Mouse (Mus musculus): ENCODE measurements at regions not wholly inside any gene's neighbourhood (a gene's known extent, or its start where the extent isn't known, plus 50 kb on each side); places are given as distances from the start of the nearest gene placed in this dataset.

DNA sequence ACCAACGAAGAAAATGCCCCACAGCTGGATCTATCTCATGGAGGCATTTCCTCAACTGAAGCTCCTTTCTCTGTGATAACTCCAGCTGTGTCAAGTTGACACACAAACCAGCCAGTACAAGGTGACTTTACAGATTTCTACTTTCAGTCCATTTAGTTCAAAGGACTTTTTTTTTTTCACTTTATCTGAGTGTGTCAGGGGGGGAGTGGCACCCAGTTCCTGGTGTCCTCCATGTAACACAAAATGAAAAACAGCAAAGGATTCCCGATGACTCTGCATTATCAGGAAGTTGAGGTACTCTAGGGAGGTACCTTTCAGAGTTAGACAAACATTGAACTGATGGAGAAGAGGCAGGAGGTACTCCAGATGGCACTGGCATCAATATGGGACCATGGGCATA is 87.4 kb downstream of the Il12a start:
- 78% methylated on average over 2 of the region's 2 CpGs for WGBS
- Histone ChIP-seq H3K36me3 (ENCODE audit: control insufficient read depth, insufficient read depth, low read length) (no peaks in the 10 kb centered on the region), H3K27me3 (ENCODE audit: control insufficient read depth, insufficient read depth, low read length) (no peaks in the 10 kb centered on the region), H3K9ac (ENCODE audit: low read length) (no peak overlapping the region), H3K27ac (ENCODE audit: low read depth, low read length) (no peak overlapping the region), H3K4me2 (ENCODE audit: low read depth, low read length, severe bottlenecking) (no peak overlapping the region), H3K4me3 (ENCODE audit: low read depth, low read length) (no peak overlapping the region), H3K9me3 (ENCODE audit: control insufficient read depth, low read length) (no peaks in the 10 kb centered on the region), H3K4me1 (replicated peaks; ENCODE audit: control insufficient read depth, insufficient read depth, low read length) (no peaks in the 10 kb centered on the region)
- ATAC-seq (replicated peaks; ENCODE audit: low FRiP score) (no peak), DNase-seq (ENCODE audit: low spot score) (no peak)

GRCm38 (mm10) chr3:68778354-68779040 is 88.1 kb downstream of the Il12a start:
- DNase-seq (ENCODE audit: low spot score), result no peak
- WGBS, result 90% methylated on average over 16 of the region's 16 CpGs
- H3K27ac ChIP-seq (ENCODE audit: low read depth, low read length), result no peak overlapping the region
- no peaks in the 10 kb centered on the region for H3K27me3 ChIP-seq (ENCODE audit: control insufficient read depth, insufficient read depth, low read length)
- H3K9ac ChIP-seq (ENCODE audit: low read length), result no peak overlapping the region
- H3K4me3 ChIP-seq (ENCODE audit: low read depth, low read length), result no peak overlapping the region
- no peak for ATAC-seq (replicated peaks; ENCODE audit: low FRiP score)
- H3K4me1 ChIP-seq (replicated peaks; ENCODE audit: control insufficient read depth, insufficient read depth, low read length), result no peaks in the 10 kb centered on the region
- no peak overlapping the region for H3K4me2 ChIP-seq (ENCODE audit: low read depth, low read length, severe bottlenecking)
- no peaks in the 10 kb centered on the region for H3K9me3 ChIP-seq (ENCODE audit: control insufficient read depth, low read length)
- H3K36me3 ChIP-seq (ENCODE audit: control insufficient read depth, insufficient read depth, low read length), result no peaks in the 10 kb centered on the region

- H3K9me3 ChIP-seq (ENCODE audit: control insufficient read depth, low read length), result no peaks in the 10 kb centered on the region
- 69% methylated on average over 7 of the region's 7 CpGs for WGBS
- DNase-seq (ENCODE audit: low spot score) (no peak), ATAC-seq (replicated peaks; ENCODE audit: low FRiP score) (no peak)
- H3K27ac ChIP-seq (ENCODE audit: low read depth, low read length), result no peak overlapping the region
- no peaks in the 10 kb centered on the region for H3K4me1 ChIP-seq (replicated peaks; ENCODE audit: control insufficient read depth, insufficient read depth, low read length)
- no peaks in the 10 kb centered on the region for H3K36me3 ChIP-seq (ENCODE audit: control insufficient read depth, insufficient read depth, low read length)
- H3K4me2 ChIP-seq (ENCODE audit: low read depth, low read length, severe bottlenecking), result no peak overlapping the region
- H3K9ac ChIP-seq (ENCODE audit: low read length), result no peak overlapping the region
- no peak overlapping the region for H3K4me3 ChIP-seq (ENCODE audit: low read depth, low read length)
- no peaks in the 10 kb centered on the region for H3K27me3 ChIP-seq (ENCODE audit: control insufficient read depth, insufficient read depth, low read length)
These were observed 88.5 kb upstream of the 1110032F04Rik start for GRCm38 (mm10) chr3:68780843-68781242.

- no peak for ATAC-seq (replicated peaks; ENCODE audit: low FRiP score)
- 73% methylated on average over 2 of the region's 2 CpGs for WGBS
These were observed 87.9 kb upstream of the 1110032F04Rik start for GRCm38 (mm10) chr3:68781466-68781865.

GRCm38 (mm10) chr3:68782363-68782762 is 87.0 kb upstream of the 1110032F04Rik start:
- ATAC-seq (replicated peaks; ENCODE audit: low FRiP score) (no peak), DNase-seq (ENCODE audit: low spot score) (no peak)
- H3K4me1 ChIP-seq (replicated peaks; ENCODE audit: control insufficient read depth, insufficient read depth, low read length), result no peaks in the 10 kb centered on the region
- no peak overlapping the region for H3K9ac ChIP-seq (ENCODE audit: low read length)
- no peaks in the 10 kb centered on the region for H3K36me3 ChIP-seq (ENCODE audit: control insufficient read depth, insufficient read depth, low read length)
- 63% methylated on average over 4 of the region's 4 CpGs for WGBS
- no peak overlapping the region for H3K27ac ChIP-seq (ENCODE audit: low read depth, low read length)
- H3K9me3 ChIP-seq (ENCODE audit: control insufficient read depth, low read length), result no peaks in the 10 kb centered on the region
- H3K27me3 ChIP-seq (ENCODE audit: control insufficient read depth, insufficient read depth, low read length), result no peaks in the 10 kb centered on the region
- no peak overlapping the region for H3K4me3 ChIP-seq (ENCODE audit: low read depth, low read length)
- H3K4me2 ChIP-seq (ENCODE audit: low read depth, low read length, severe bottlenecking), result no peak overlapping the region

More at GRCm38 (mm10) chr3:68781466-68781865, 87.9 kb upstream of the 1110032F04Rik start:
- H3K9ac ChIP-seq (ENCODE audit: low read length), result no peak overlapping the region
- no peaks in the 10 kb centered on the region for H3K4me1 ChIP-seq (replicated peaks; ENCODE audit: control insufficient read depth, insufficient read depth, low read length)
- no peaks in the 10 kb centered on the region for H3K9me3 ChIP-seq (ENCODE audit: control insufficient read depth, low read length)
- DNase-seq (ENCODE audit: low spot score), result no peak
- no peak overlapping the region for H3K4me2 ChIP-seq (ENCODE audit: low read depth, low read length, severe bottlenecking)
- no peak overlapping the region for H3K4me3 ChIP-seq (ENCODE audit: low read depth, low read length)
- H3K27ac ChIP-seq (ENCODE audit: low read depth, low read length), result no peak overlapping the region
- no peaks in the 10 kb centered on the region for H3K27me3 ChIP-seq (ENCODE audit: control insufficient read depth, insufficient read depth, low read length)
- no peaks in the 10 kb centered on the region for H3K36me3 ChIP-seq (ENCODE audit: control insufficient read depth, insufficient read depth, low read length)

DNA sequence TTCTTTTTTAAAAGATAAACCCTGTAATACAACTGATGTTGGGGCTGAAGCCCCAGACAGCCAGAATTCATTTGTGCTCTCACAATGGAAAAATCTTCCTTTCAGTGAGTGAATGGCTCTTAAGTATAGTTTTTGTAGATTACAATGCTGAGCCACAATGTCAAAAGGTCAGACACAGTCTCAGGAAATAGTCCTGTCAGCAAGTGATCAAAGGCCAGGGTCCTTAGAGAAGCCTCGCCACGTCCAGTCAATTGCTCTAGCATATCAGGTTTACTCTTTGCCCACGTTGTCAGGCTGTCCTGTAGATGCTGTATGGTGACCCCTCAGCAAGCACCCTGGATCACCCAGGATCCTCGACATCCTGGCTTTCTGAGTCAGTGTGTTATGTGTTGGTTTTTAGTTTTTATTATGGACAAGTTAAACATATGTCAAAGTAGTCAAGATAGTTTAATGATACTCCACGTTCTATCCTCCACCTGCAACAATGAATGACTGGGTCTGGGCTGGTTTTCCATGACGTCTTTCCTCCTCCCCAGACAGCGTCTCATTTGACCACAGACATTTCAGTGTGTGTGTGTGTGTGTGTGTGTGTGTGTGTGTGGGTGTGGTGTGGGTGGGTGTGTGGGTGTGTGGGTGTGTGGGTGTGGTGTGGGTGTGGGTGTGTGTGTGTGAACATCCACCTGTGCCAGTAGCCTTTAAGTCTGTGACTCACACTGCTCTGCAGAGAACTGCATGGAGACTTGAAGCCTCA is 85.5 kb upstream of the 1110032F04Rik start:
- ATAC-seq (replicated peaks; ENCODE audit: low FRiP score), result no peak
- DNase-seq (ENCODE audit: low spot score), result no peak
- no peaks in the 10 kb centered on the region for H3K36me3 ChIP-seq (ENCODE audit: control insufficient read depth, insufficient read depth, low read length)
- no peak overlapping the region for H3K4me2 ChIP-seq (ENCODE audit: low read depth, low read length, severe bottlenecking)
- H3K27me3 ChIP-seq (ENCODE audit: control insufficient read depth, insufficient read depth, low read length), result no peaks in the 10 kb centered on the region
- no peak overlapping the region for H3K27ac ChIP-seq (ENCODE audit: low read depth, low read length)
- WGBS, result 69% methylated on average over 7 of the region's 7 CpGs
- H3K4me3 ChIP-seq (ENCODE audit: low read depth, low read length), result no peak overlapping the region
- H3K9ac ChIP-seq (ENCODE audit: low read length), result no peak overlapping the region
- no peaks in the 10 kb centered on the region for H3K4me1 ChIP-seq (replicated peaks; ENCODE audit: control insufficient read depth, insufficient read depth, low read length)
- no peaks in the 10 kb centered on the region for H3K9me3 ChIP-seq (ENCODE audit: control insufficient read depth, low read length)

- Histone ChIP-seq H3K4me3 (ENCODE audit: low read depth, low read length) (no peak overlapping the region), H3K36me3 (ENCODE audit: control insufficient read depth, insufficient read depth, low read length) (no peaks in the 10 kb centered on the region), H3K27me3 (ENCODE audit: control insufficient read depth, insufficient read depth, low read length) (no peaks in the 10 kb centered on the region), H3K4me2 (ENCODE audit: low read depth, low read length, severe bottlenecking) (no peak overlapping the region), H3K4me1 (replicated peaks; ENCODE audit: control insufficient read depth, insufficient read depth, low read length) (no peaks in the 10 kb centered on the region), H3K9me3 (ENCODE audit: control insufficient read depth, low read length) (no peaks in the 10 kb centered on the region), H3K27ac (ENCODE audit: low read depth, low read length) (no peak overlapping the region), H3K9ac (ENCODE audit: low read length) (no peak overlapping the region)
- ATAC-seq (replicated peaks; ENCODE audit: low FRiP score) (no peak), DNase-seq (ENCODE audit: low spot score) (no peak)
- 93% methylated on average over 3 of the region's 3 CpGs for WGBS
These were observed 82.6 kb upstream of the 1110032F04Rik start for GRCm38 (mm10) chr3:68786771-68787170.

GRCm38 (mm10) chr3:68787385-68788175 is 81.8 kb upstream of the 1110032F04Rik start:
- H3K4me1 ChIP-seq (replicated peaks; ENCODE audit: control insufficient read depth, insufficient read depth, low read length), result no peaks in the 10 kb centered on the region
- H3K4me2 ChIP-seq (ENCODE audit: low read depth, low read length, severe bottlenecking), result no peak overlapping the region
- 71% methylated on average over 10 of the region's 10 CpGs for WGBS
- no peaks in the 10 kb centered on the region for H3K27me3 ChIP-seq (ENCODE audit: control insufficient read depth, insufficient read depth, low read length)
- DNase-seq (ENCODE audit: low spot score) (no peak), ATAC-seq (replicated peaks; ENCODE audit: low FRiP score) (no peak)
- no peaks in the 10 kb centered on the region for H3K36me3 ChIP-seq (ENCODE audit: control insufficient read depth, insufficient read depth, low read length)
- H3K4me3 ChIP-seq (ENCODE audit: low read depth, low read length), result no peak overlapping the region
- no peaks in the 10 kb centered on the region for H3K9me3 ChIP-seq (ENCODE audit: control insufficient read depth, low read length)
- H3K27ac ChIP-seq (ENCODE audit: low read depth, low read length), result no peak overlapping the region
- H3K9ac ChIP-seq (ENCODE audit: low read length), result no peak overlapping the region

Measured in forebrain, embryonic 11.5 days (tissue).